9 mouse cellular contexts compared by ENCODE assay signal in genomic region chr13:114895896-114896295, GRCm38 (mm10). TPM values are rescaled to one million over a fixed set of nuclear protein-coding genes. Genes with fewer than 3 reads are reported as not detected.
DNase-seq lines count a peak whose midpoint lies in the region; TF ChIP-seq lines count a peak whose summit lies in the region.
"Had no signal": no experiment of that assay in that cellular context is flagged by ENCODE, and none has a peak within 500 bp of the region (broad histone marks: within the 10 kb centered on the region; RNA-seq: fewer than 3 reads in every experiment).

No protein-coding gene starts in this region.

- no peaks in the 10 kb centered on the region for H3K9me3 ChIP-seq in hindbrain, embryonic 10.5 days

- no peak for TF ChIP-seq POLR2A in cerebellum, adult 2 months (IDR thresholded peaks at IDR 0.05; ENCODE audit: borderline replicate concordance, insufficient read depth, low read length)

- DNase-seq in CD8-positive naive resting alpha-beta T cell, adult 2 months (ENCODE audit: low read depth in 2 of 2, low spot score in 2 of 2), result peak; percentile 18 to 25
- DNase-seq in adrenal gland, postnatal 14 days, result peak; percentile 45
- DNase-seq in kidney, adult 18-20 months, result peak; percentile 9
- peak; percentile 50 to 74 for DNase-seq in lung, postnatal 4 days
- no peak for DNase-seq in hindbrain, embryonic 10.5 days (ENCODE audit: low spot score)
- no peak for DNase-seq in cerebellum, adult 2 months
- no peak for DNase-seq in frontal cortex, adult 2 months (ENCODE audit: extremely low spot score in 1 of 2, low spot score in 1 of 2)
- DNase-seq in left cerebral cortex, adult 9 months (ENCODE audit: low spot score in 2 of 2), result no peak

- no peak overlapping the region for H3K4me3 ChIP-seq in hindbrain, embryonic 10.5 days
- no peak overlapping the region for H3K4me3 ChIP-seq in cerebellum, adult 2 months (replicated peaks; ENCODE audit: insufficient read depth, low read depth, low read length)
- H3K4me3 ChIP-seq: myocyte had no signal

- no peak overlapping the region for H3K27ac ChIP-seq in hindbrain, embryonic 10.5 days
- H3K27ac ChIP-seq in cerebellum, adult 2 months (ENCODE audit: insufficient read depth, low read length), result no peak overlapping the region

- H3K36me3 ChIP-seq in hindbrain, embryonic 10.5 days, result no peaks in the 10 kb centered on the region

- no peak for TF ChIP-seq CTCF in cerebellum, adult 2 months (IDR thresholded peaks at IDR 0.05; ENCODE audit: borderline replicate concordance, insufficient read depth, low read depth, low read length)

- WGBS in hindbrain, embryonic 10.5 days, result 90% methylated on average over 7 of the region's 7 CpGs
- 91% methylated on average over 7 of the region's 7 CpGs for WGBS in cerebellum, adult 2 months

- H3K27me3 ChIP-seq in hindbrain, embryonic 10.5 days (ENCODE audit: insufficient read depth, poor library complexity, severe bottlenecking), result no peaks in the 10 kb centered on the region
- no peaks in the 10 kb centered on the region for H3K27me3 ChIP-seq in cerebellum, adult 2 months (ENCODE audit: control insufficient read depth, insufficient read depth, low read length)

- no peaks in the 10 kb centered on the region for H3K4me1 ChIP-seq in hindbrain, embryonic 10.5 days (replicated peaks)
- peaks cover 6% of the 10 kb centered on the region; the same call in 1 of the 2 replicates for H3K4me1 ChIP-seq in cerebellum, adult 2 months (ENCODE audit: control insufficient read depth, insufficient read depth, low read length)

RNA-seq across cellular contexts. Expression of gene Itga2, which starts 36.0 kb away (rescaled TPM):
- total RNA-seq in adrenal gland, postnatal 14 days (2021), result 3.9 and 4.4 TPM in 2 replicates
- polyA plus RNA-seq in hindbrain, embryonic 10.5 days (2016; fragmentation: Nextera tagmentation; extraction: Ambion mirVana), result 0.78 and 1.3 TPM in 2 replicates
- polyA plus RNA-seq in cerebellum, adult 2 months (2012; rRNA removed), result 0.10 and 0.13 TPM in 2 replicates
- 0.12 and 0.15 TPM in 2 replicates for polyA plus RNA-seq in frontal cortex, adult 2 months (2012; rRNA removed)

Comparison
In these comparisons a context has a peak if more than half of its experiments do, and no peak if none do; other contexts are left out.
1. DNase-seq: peak in CD8-positive naive resting alpha-beta T cell, adult 2 months (2 of 2), adrenal gland, postnatal 14 days (single experiment), kidney, adult 18-20 months (single experiment) and lung, postnatal 4 days (2 of 2); none in hindbrain, embryonic 10.5 days (single experiment), cerebellum, adult 2 months (0 of 2), frontal cortex, adult 2 months (0 of 2) and left cerebral cortex, adult 9 months (0 of 2).